Mouse (Mus musculus) MEL (cell line): ENCODE data around the gene Map3k15.
A peak's percentile ranks its signal among the peaks of the same experiment; 100 is the strongest.

ENCODE experiments used
- CTCF ChIP-seq, 3 experiments: IDR thresholded peaks in 2 of 3; conservative IDR thresholded peaks in 1 of 3; 2 replicates each; pipeline ENCODE4 v1.5.1; 2011 to 2012; ENCODE audit warnings: low read length in 3 of 3, low read depth in 2 of 3, mild to moderate bottlenecking in 2 of 3, improper control_type of control experiment in 1 of 3, inconsistent platforms in 1 of 3, mixed read lengths in 1 of 3, moderate library complexity in 1 of 3; ENCODE audit not compliant: control insufficient read depth in 1 of 3, insufficient read depth in 1 of 3, poor library complexity in 1 of 3, severe bottlenecking in 1 of 3
- MAFK ChIP-seq: IDR thresholded peaks from 2 replicates; pipeline ENCODE4 v1.6.1; 2011; ENCODE audit warnings: low read depth, mild to moderate bottlenecking, low read length, improper control_type of control experiment, borderline replicate concordance
- POLR2A ChIP-seq, 2 experiments: IDR thresholded peaks; 2 replicates each; pipeline ENCODE4 v1.6.1; 2011 to 2012; ENCODE audit warnings: low read length in 2 of 2, mild to moderate bottlenecking in 2 of 2, control low read depth in 1 of 2, improper control_type of control experiment in 1 of 2, low read depth in 1 of 2, moderate library complexity in 1 of 2; ENCODE audit not compliant: control insufficient read depth in 1 of 2, insufficient read depth in 1 of 2, poor library complexity in 1 of 2
- POLR2AphosphoS2 ChIP-seq: IDR thresholded peaks from 2 replicates; pipeline ENCODE4 v1.6.1; 2011; ENCODE audit warnings: low read length, improper control_type of control experiment
- SIN3A ChIP-seq: IDR thresholded peaks from 2 replicates; pipeline ENCODE4 v1.6.1; 2012; ENCODE audit warnings: low read length, improper control_type of control experiment, inconsistent platforms
- UBTF ChIP-seq: IDR thresholded peaks from 2 replicates; pipeline ENCODE4 v1.6.1; 2012; ENCODE audit warnings: low read depth, mild to moderate bottlenecking, inconsistent platforms, low read length, improper control_type of control experiment, moderate library complexity, borderline replicate concordance; ENCODE audit not compliant: insufficient read depth
- ZNF384 ChIP-seq: IDR thresholded peaks from 2 replicates; pipeline ENCODE4 v1.6.1; 2012; ENCODE audit warnings: low read depth, mild to moderate bottlenecking, inconsistent platforms, low read length, improper control_type of control experiment

DNA sequence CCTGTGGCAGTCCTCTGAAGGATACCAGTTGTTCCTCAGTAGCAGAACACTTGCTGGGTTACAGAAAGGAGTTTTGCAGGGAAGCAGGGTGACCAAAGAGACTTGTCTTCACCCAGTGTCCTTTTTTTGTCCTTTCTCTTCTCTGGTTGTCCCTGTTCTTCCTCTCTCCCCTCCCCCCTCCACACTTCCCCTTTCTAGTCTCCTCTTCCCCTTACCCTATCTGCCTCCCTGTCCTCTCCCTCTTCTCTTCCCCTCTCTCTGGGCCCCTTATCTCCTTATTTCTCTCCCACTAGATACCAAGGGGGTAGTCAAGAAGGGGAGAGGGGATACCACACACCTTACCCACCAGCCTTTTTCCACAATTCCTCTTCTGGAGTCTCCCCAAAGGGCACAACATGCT is 127.8 kb downstream of the Map3k15 start:
- TF ChIP-seq CTCF (IDR thresholded peaks at IDR 0.05 in 2 of 3, conservative IDR thresholded peaks at IDR 0.05 in 1 of 3; ENCODE audit: control insufficient read depth in 1 of 3, insufficient read depth in 1 of 3, low read depth in 2 of 3, low read length in 3 of 3, poor library complexity in 1 of 3, severe bottlenecking in 1 of 3) (no peak), ZNF384 (peak; percentile 20; the same call in 1 of the 2 replicates), POLR2A (IDR thresholded peaks at IDR 0.05; ENCODE audit: control insufficient read depth in 1 of 2, insufficient read depth in 1 of 2, low read depth in 1 of 2, low read length in 2 of 2, poor library complexity in 1 of 2) (no peak), MAFK (no peak; the same call in 1 of the 2 replicates), POLR2AphosphoS2 (no peak), UBTF (no peak), SIN3A (no peak; the same call in none of the 2 replicates)
